Mouse (Mus musculus): ENCODE data around the gene Gmfb.
"Not testable (repeated sequence)": the region's sequence is repeated elsewhere in the genome, so short reads cannot be mapped to it uniquely, and the experiment has no call there.

Gmfb gene

DNA sequence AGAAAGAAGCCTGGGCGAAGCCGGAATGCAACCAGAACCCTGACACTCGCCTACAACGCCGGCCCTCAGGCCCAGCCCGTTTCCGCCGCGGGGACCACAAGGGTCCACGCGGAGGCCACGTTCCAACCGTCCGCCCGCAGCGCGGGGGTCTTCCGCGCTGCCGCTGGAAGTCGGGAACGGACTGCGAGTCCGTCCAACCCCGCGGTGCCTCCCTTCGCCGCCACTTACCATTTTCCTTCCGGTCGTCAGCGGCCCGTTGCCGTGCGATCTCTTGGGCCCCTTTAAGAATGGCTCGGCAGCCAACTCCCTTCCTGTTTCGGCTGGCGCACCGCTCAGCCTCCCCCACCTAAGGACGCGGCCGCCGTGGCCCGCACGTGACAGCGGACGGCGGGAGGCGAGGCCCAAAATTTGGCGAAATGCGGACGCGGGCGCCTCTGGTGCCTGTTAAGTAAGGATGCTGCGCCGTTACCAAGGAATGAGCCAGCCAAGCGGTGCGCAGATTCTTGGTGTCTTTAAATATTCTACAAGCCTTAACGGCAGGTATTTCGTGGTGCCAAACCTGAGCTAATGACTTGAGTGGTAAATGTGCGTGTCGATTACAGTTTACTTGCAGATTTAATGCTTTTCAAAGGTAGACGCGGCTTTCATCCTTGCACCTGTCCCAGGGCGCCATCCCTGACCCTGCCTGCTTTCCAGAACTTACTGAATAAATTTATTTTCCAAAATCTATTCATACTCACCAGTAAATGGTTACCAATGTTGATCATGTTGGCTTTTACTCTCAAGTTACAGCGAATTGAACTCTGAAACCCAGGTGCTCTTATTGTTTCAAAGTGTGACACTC, at the start of gene Gmfb:
TSS of gene Gmfb (minus strand) at position 370 of the 844 bp plus-strand sequence.
- DNase-seq (ENCODE audit: low read depth, low spot score), result peak; percentile 87

DNA sequence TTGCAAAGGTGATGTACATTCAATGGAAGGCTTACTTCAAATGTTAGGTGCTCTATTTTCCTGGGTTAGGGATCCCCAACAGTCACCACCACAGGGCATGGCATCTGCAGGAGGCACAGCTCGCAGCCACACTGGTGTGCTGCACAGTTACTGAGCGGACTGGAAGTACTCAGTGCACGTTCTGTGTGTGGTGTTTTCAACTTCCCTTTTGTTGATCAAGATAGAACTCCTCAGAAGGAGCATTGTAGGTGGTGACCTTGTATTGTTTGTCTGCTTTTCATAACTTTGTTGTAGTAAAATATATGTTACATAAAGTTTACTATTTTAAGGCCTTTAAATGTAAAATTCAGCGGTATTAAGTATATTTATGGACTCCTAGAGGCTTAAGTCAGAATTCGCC, 40.9 kb upstream of the Gmfb start:
- DNase-seq (ENCODE audit: low read depth, low spot score), result no peak

DNA sequence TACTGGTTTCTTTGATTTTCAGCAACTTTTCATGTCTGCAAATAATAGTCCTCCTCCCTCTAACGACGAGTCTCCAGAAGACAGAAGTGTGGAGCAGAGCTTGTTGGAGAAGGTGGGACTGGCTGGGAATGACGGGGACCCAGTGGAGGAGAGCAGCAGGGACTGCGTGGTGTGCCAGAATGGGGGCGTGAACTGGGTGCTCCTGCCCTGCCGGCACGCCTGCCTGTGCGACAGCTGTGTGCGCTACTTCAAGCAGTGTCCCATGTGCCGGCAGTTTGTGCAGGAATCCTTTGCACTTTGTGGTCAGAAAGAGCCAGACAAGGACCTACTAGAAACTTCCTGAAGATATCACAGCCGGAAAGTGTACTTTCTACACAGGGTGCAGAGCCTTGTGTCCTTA, 31.6 kb upstream of the Gmfb start:
- DNase-seq (ENCODE audit: low read depth, low spot score), result no peak

GRCm38 (mm10) chr14:46849769-46850168, 27.7 kb upstream of the Gmfb start:
- DNase-seq (ENCODE audit: low read depth, low spot score), result no peak

DNA sequence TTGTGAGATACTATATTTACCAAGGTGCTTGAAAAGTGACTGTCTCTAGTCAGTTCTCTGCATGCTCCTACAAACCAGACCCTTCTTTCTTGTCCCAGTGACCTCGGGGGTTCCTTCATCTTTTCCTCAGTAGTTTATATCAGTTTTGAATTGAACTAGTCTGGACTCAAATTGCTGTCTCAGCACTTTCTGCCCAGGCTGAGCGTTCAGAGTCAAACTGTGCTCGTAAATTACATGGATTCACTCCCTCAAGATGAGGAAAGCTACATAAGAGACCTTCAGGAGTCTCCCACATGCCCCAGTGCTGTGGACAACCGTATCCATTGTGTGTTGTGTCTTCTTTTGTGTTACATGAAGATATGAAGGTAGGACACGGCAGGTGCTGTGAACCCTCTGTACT, 26.7 kb upstream of the Gmfb start:
- no peak for DNase-seq (ENCODE audit: low read depth, low spot score)

GRCm38 (mm10) chr14:46848063-46848590, 26.1 kb upstream of the Gmfb start:
- no peak for DNase-seq (ENCODE audit: low read depth, low spot score)

GRCm38 (mm10) chr14:46845706-46846105, 23.7 kb upstream of the Gmfb start:
- no peak for DNase-seq (ENCODE audit: low read depth, low spot score)

DNA sequence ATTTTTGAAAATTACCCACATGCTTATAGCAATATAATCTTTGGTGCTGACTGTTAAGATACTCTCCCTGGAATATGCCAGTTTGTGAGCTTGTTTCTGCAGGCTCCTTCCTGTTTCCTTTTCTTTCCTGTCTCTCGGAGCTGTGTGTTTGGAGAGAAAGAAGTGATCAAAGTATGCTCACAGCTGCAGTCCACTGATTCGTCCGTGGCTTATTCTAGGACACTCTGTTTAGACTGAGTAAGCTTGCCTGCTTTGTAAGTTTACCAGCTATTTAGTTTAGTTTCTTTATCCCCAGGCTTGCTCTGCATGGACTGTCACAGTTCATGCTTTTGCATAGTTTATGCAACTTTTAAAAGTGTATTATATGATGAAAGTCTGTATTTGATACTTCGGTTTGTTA, 17.3 kb upstream of the Gmfb start:
- DNase-seq (ENCODE audit: low read depth, low spot score), result no peak

GRCm38 (mm10) chr14:46832354-46833272, 10.6 kb upstream of the Gmfb start:
- no peak for DNase-seq (ENCODE audit: low read depth, low spot score)

GRCm38 (mm10) chr14:46831837-46832333, 9.8 kb upstream of the Gmfb start, which contains the start of gene Cgrrf1:
Gene Cgrrf1 (plus strand): TSS chr14:46832125.
- peak; percentile 85 for DNase-seq (ENCODE audit: low read depth, low spot score)

- no peak for DNase-seq (ENCODE audit: low read depth, low spot score)
Observed at GRCm38 (mm10) chr14:46831295-46831694, 9.3 kb upstream of the Gmfb start.

DNA sequence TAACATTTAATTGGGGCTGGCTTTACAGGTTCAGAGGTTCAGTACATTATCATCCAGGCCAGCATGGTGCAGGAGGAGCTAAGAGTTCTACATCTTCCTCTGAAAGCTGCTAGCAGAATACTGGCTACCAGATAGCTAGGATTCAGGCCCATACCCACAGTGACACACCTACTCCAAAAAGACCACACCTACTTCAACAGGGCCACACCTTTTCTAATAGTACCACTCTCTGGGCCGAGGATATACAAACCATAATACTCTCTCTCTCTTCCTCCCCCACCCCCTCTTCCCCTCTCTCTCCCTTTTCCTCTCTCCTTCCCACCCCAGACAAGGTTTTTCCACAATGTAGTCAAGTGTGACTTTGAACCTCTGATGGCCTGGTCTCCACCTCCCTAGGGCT, 5.4 kb upstream of the Gmfb start:
- DNase-seq (ENCODE audit: low read depth, low spot score), result no peak

DNA sequence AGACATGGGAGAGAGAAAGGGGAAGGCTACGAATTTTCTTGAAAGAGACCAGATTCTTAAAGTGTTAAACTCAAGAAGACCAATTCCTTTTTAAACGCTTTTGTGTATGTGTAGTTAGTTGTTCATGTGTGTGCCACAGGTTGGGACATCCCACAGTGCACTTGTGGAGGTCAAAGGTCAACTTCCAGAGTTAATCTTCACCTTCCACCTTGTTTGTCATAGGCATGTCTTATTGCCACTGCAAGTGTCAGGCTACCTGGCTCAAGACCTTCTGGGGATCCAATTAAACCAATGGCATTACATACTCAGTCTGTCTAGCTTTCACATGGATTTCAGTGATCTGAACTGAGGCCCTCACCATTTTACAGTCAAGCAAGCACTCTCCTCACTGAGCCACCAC, 2.0 kb upstream of the Gmfb start:
- DNase-seq (ENCODE audit: low read depth, low spot score), result no peak

GRCm38 (mm10) chr14:46821271-46821872, 670 bp downstream of the Gmfb start:
- no peak for DNase-seq (ENCODE audit: low read depth, low spot score)

DNA sequence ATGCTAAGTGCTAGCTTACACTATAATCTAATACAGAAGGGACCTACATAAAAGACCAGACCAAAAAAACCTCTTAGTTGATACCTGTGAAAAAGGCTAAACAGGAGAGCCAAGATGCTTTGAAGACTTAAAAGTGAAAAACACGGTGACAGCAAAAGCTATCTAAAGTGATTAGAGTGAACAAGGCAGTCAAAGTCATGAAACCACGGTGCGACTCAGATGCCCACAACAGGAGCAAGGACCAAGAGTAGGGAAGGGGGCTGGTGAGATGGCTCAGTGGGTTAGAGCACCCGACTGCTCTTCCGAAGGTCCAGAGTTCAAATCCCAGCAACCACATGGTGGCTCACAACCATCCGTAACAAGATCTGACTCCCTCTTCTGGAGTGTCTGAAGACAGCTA, 2.1 kb downstream of the Gmfb start:
- not testable (repeated sequence) for DNase-seq (ENCODE audit: low read depth, low spot score)

DNA sequence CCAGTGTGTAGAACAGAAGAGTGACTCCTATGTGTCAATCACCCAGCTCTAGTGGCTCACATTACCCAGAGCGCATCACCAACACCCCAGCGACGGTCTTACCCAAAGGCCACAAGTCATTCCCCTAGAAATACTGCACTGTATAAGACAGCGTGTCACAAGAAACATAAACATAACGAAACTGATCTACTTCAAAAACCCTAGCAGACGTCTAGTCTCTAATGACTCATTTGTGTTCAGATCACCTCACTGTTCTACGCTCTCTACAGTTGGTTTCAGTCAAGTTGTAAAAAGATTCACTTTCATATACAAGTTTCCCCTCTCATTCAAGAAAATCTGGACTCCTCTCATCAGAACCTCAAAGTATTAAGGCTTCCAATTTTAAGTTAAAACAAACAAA, 3.3 kb downstream of the Gmfb start:
- DNase-seq (ENCODE audit: low read depth, low spot score), result no peak

DNA sequence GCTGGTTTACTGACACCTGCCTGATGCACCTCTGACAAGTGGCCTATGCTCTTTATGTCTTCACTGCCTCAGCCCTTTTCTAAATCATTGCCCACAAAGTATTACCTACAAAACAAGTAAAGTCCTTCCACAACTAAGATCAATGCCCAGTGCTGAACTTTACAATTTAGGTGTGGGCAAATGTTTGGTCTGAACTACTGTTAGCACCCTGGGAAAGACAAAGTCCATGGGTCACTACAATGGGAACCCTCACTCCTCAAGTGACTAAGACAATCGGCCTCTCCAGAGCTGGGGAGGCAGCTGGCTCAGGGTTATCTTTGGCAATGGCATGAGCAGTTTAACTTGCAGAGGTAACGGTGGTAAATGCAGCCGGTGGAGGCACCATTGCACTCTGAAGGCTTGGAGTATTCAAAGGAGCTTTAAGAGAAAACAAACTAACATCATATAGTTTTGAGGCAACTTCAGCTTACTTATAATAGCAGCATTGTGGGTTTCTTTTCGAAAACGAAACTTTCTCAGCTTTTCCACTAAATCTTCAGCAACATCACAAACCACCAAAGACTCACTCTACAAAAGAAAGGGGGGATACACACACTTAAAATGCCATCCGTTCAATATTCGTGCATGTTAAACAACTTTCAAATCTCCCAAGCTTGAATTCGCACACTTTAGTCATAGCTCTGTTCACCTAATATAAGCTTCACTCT, 5.0 kb downstream of the Gmfb start:
- no peak for DNase-seq (ENCODE audit: low read depth, low spot score)

- no peak for DNase-seq (ENCODE audit: low read depth, low spot score)
Observed at GRCm38 (mm10) chr14:46815640-46816039, 6.4 kb downstream of the Gmfb start.

- no peak for DNase-seq (ENCODE audit: low read depth, low spot score)
Observed at GRCm38 (mm10) chr14:46807927-46808326, 14.1 kb downstream of the Gmfb start.

DNA sequence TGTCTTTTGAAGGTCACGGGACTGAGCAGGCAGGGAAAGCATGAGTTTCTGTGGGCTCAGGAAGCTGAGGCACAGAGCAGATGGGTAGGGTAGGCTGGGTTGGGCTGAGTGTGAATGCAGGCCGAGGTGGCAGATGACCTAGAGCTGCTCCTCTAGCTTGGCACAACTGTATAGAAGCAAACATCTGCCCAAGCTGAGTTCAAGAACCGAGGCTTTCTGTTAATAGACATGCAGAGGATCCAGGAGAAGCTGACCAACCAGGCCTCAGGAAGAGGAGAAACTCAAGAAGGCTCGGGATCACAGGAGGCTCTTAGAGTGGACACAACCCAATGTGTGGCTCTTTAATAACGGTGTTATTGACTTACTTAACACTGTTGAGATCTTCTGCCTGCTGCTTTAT, 15.9 kb downstream of the Gmfb start:
- DNase-seq (ENCODE audit: low read depth, low spot score), result no peak

DNA sequence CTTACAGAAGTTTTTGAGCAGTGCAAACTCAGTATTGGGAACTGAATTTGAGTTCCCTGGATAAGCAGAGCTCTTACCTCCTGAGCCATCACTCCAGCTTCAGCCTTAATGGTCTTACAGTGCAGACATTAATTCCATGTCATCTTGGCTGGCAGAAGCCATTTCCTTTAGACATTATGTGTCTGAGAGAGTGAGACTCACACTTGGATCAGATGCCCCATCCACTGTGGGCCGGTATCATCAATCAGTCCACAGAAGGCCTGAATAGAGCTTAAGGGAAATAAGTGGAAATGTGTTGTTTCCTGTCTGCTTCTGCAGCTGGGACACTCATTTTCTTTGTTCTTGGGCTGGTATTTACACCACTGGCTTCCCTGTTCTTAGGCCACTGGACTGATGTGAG, 18.3 kb downstream of the Gmfb start:
- no peak for DNase-seq (ENCODE audit: low read depth, low spot score)
